Mouse (Mus musculus) forebrain, embryonic 11.5 days (tissue): Measurements from ENCODE around the gene Vps37b. TPM values are rescaled to one million over a fixed set of nuclear protein-coding genes. Genes with fewer than 3 reads are reported as not detected.

Experiments used
- ATAC-seq: fragments of 200-750 bp; cut with Nextera tagmentation; replicated peaks from 2 replicates; pipeline ENCODE4 v1.8.0; 2017; ENCODE audit warnings: moderate TSS enrichment; ENCODE audit not compliant: low FRiP score
- DNase-seq: peaks from one replicate; pipeline ENCODE4 v3.0.0-alpha.2; 2017; ENCODE audit warnings: low spot score
- H3K27ac ChIP-seq: fragments of 300-500 bp; sonication (generic); 2 replicates; pipeline ENCODE4 v1.5.1; 2014; ENCODE audit warnings: low read depth, low read length
- H3K27me3 ChIP-seq: fragments of 300-500 bp; sonication (generic); 2 replicates; pipeline ENCODE4 v1.6.1; 2014; ENCODE audit warnings: mild to moderate bottlenecking, low read length, mixed read lengths; ENCODE audit not compliant: control insufficient read depth, insufficient read depth
- H3K36me3 ChIP-seq: fragments of 300-500 bp; sonication (generic); 2 replicates; pipeline ENCODE4 v1.6.1; 2014; ENCODE audit warnings: mild to moderate bottlenecking, low read length, moderate library complexity, mixed read lengths; ENCODE audit not compliant: control insufficient read depth, insufficient read depth
- H3K4me1 ChIP-seq: fragments of 300-500 bp; sonication (generic); replicated peaks from 2 replicates; pipeline ENCODE4 v1.6.1; 2014; ENCODE audit warnings: low read length, mixed read lengths; ENCODE audit not compliant: control insufficient read depth, insufficient read depth
- H3K4me2 ChIP-seq: fragments of 300-500 bp; sonication (generic); 2 replicates; pipeline ENCODE4 v1.6.1; 2014; ENCODE audit warnings: low read depth, mild to moderate bottlenecking, low read length, moderate library complexity, mixed read lengths; ENCODE audit not compliant: severe bottlenecking
- H3K4me3 ChIP-seq: fragments of 300-500 bp; sonication (generic); 2 replicates; pipeline ENCODE4 v1.5.1; 2014; ENCODE audit warnings: low read depth, low read length
- H3K9ac ChIP-seq: fragments of 300-500 bp; sonication (generic); 2 replicates; pipeline ENCODE4 v1.6.1; 2014; ENCODE audit warnings: low read length
- H3K9me3 ChIP-seq: fragments of 300-500 bp; sonication (generic); 2 replicates; pipeline ENCODE4 v1.6.1; 2016; ENCODE audit warnings: low read length, mixed read lengths; ENCODE audit not compliant: control insufficient read depth
- WGBS: fragments of 180-500 bp; shearing (Covaris S2); extraction: QIAGEN DNeasy Blood & Tissue Kit; methylation state at CpG from one replicate; pipeline ENCODE4 v1.1.7; 2014; 5-methylcytosine and 5-hydroxymethylcytosine counted together
- polyA plus RNA-seq: library from polyadenylated mRNA; unstranded; fragments of >200 nt; fragmentation: Nextera tagmentation; extraction: Ambion mirVana; gene quantifications from 2 replicates; pipeline ENCODE4 v1.2.1, GENCODE M21; 2014

Vps37b gene
- polyA plus RNA-seq, 1 experiment from 2014 or later = 60.2 TPM

DNA sequence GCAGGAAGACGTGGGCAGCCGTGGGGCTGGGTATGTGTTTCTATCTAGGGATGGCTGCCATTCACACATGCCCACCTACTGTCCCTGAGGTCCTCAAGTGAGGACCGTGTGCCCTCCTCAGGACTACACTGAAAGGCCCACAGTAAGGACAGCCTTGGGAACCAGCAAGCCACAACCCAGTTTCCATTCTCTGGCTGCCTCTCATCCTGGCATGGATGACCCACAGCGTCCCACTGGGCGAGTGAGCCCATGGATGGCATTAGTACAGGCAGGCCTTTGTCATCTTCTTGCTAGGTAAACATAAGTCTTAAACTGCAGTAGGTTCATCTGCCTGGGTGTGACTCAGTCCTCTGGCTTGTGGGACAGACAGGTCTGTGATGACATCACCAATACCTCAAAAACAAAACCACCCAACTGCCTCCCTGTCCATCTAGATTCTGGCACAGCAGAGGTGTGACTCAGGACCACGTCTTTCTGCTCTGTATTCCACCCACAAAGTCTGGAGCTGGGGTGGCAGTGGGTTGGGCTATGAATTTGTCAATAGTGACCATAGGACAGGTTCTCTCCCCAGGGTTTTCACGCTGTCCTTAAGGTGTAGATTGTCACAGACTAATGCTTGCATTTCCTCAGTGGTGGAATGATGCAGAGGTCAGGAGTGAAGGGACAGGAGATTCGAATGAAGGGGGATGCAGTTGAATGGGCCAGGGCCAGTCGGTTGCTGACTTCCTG lies 51.4 kb downstream of the Vps37b start:
- Histone ChIP-seq H3K9ac (no peak overlapping the region), H3K27me3 (no peaks in the 10 kb centered on the region), H3K4me3 (no peak overlapping the region), H3K9me3 (no peaks in the 10 kb centered on the region), H3K27ac (no peak overlapping the region), H3K4me1 (0 out of 2 replicates have a peak, but pooled peaks cover 4% of the 10 kb centered on the region), H3K4me2 (no peak overlapping the region), H3K36me3 (no peaks in the 10 kb centered on the region)
- DNase-seq (no peak), ATAC-seq (no peak)
- WGBS = 85% methylated on average over 9 of the region's 9 CpGs

DNA sequence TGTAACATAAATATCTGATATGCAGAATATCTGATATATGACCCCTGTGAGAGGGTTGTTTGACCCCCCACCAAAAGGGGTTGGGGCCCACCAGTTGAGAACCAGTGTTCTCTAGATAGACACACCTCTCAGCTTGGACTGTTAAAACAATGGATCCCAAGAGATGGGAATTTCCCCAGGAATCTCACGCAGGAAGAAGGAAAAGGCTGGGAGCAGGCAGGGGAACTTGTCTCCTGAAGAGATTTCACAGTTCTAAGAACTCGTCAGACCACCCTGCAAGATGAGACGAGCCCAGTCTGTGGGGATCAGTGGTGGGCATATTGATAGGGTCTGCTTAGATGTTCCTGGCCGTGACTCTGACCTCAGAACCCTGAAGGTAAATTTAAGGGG lies 52.1 kb downstream of the Vps37b start:
- ATAC-seq (no peak), DNase-seq (no peak)
- no peaks in the 10 kb centered on the region for H3K9me3 ChIP-seq
- no peaks in the 10 kb centered on the region for H3K36me3 ChIP-seq
- no peak overlapping the region for H3K4me3 ChIP-seq
- WGBS = 64% methylated on average over 4 of the region's 4 CpGs
- no peak overlapping the region for H3K4me2 ChIP-seq
- H3K27me3 ChIP-seq = no peaks in the 10 kb centered on the region
- no peak overlapping the region for H3K9ac ChIP-seq
- 0 out of 2 replicates have a peak, but pooled peaks cover 4% of the 10 kb centered on the region for H3K4me1 ChIP-seq
- H3K27ac ChIP-seq = no peak overlapping the region

DNA sequence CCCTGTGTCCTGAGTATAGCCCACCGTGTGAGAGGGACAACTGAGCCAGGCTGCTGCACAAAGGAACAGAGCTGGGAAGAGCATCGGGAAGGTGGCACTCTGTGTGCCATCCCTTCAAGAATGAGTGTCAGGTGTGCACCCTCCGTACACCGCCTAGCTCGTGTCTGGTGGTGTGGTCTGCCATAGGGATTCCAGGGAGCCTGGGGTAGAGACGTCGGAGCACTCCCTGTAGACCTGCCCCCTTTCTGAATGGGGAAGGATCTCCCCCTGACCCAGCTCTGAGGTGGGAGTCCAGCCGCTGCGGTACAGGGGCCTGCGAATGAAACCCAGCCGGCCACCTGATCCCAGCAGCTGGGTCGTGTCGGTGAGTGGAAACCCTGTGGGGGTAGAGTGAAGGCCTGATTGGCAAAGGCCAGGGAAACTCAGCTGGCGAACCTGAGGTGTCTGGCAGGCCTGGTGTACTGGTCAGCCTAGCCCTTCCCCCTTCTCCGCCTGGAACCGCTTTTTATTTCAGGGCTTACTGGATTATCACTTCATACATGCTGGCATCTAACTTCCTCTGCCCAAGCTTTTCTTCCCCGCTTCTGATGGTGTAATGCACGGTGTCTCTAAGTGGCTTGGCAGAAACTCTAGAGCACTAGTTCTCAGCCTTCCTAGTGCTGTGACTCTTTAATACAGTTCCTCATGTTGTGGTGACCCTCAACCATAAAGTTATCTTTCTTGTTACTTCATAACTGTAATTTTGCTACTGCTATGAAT lies 52.7 kb downstream of the Vps37b start:
- peaks cover 4% of the 10 kb centered on the region; the same call in 1 of the 2 replicates for H3K4me1 ChIP-seq
- ATAC-seq (no peak), DNase-seq (no peak)
- no peaks in the 10 kb centered on the region for H3K9me3 ChIP-seq
- no peak overlapping the region for H3K27ac ChIP-seq
- no peak overlapping the region for H3K4me3 ChIP-seq
- H3K4me2 ChIP-seq = no peak overlapping the region
- H3K36me3 ChIP-seq = no peaks in the 10 kb centered on the region
- no peak overlapping the region for H3K9ac ChIP-seq
- WGBS = 81% methylated on average over 18 of the region's 18 CpGs
- no peaks in the 10 kb centered on the region; the same call in 1 of the 2 replicates for H3K27me3 ChIP-seq

DNA sequence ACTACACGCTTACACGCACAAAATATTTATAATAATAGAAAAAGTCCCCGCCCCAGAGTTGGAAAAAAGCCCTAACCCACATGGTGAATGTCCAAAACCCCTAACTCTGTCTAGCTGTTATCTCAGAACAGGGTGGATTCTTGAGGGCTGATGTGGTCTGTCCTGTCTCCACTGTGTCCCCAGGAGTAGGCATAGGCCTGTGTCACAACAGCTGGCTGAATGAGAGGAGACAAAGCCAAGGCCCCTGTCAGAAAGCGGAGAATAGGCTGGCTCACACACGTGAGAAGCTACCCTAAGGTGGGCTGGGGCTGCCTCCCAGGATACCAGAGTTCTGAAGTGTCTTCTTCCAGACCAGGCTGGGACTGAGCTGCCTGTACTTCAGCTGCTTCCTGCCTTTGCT lies 53.9 kb downstream of the Vps37b start:
- H3K4me1 ChIP-seq = peaks cover 6% of the 10 kb centered on the region; the same call in 1 of the 2 replicates
- no peak overlapping the region for H3K4me3 ChIP-seq
- no peak overlapping the region for H3K27ac ChIP-seq
- no peaks in the 10 kb centered on the region for H3K36me3 ChIP-seq
- peaks cover 1% of the 10 kb centered on the region; the same call in 1 of the 2 replicates for H3K27me3 ChIP-seq
- H3K9me3 ChIP-seq = no peaks in the 10 kb centered on the region
- DNase-seq (no peak), ATAC-seq (no peak)
- 80% methylated on average over 5 of the region's 5 CpGs for WGBS
- no peak overlapping the region for H3K9ac ChIP-seq
- H3K4me2 ChIP-seq = no peak overlapping the region

GRCm38 (mm10) chr5:123977231-123977630 lies 54.8 kb downstream of the Vps37b start:
- WGBS = 42% methylated on average over 3 of the region's 3 CpGs
- Histone ChIP-seq H3K9ac (no peak overlapping the region), H3K4me1 (peaks cover 6% of the 10 kb centered on the region; the same call in 1 of the 2 replicates), H3K4me2 (no peak overlapping the region), H3K27me3 (peaks cover 2% of the 10 kb centered on the region; the same call in 1 of the 2 replicates), H3K4me3 (no peak overlapping the region), H3K36me3 (no peaks in the 10 kb centered on the region), H3K27ac (no peak overlapping the region), H3K9me3 (no peaks in the 10 kb centered on the region)
- ATAC-seq (no peak), DNase-seq (no peak)

DNA sequence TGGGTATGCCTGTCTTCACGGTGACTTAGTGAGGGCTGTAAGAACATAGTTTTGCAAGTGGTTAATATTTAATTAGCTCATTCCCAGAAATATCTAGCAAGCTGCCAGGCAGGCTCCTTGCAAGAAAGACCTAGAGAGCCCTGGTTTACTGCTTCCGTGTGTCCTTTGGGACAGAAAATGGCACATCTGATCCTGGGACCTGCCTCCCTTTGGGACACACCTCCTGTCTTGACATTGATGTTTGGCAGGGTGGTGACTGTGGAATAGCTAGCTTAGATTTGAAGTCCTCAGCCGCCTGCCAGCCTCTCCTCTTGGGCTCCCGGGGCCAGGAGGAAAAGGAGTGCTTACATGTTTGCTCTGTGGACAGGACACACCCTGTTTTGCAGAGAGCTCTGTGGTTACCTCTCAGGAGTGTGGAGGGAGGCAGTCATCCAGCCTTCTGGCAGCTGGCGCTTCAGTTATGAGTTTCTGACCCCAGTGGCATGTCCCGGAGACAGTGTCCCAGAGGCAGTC lies 56.3 kb downstream of the Vps37b start:
- H3K9me3 ChIP-seq = no peaks in the 10 kb centered on the region
- H3K9ac ChIP-seq = no peak overlapping the region
- H3K36me3 ChIP-seq = no peaks in the 10 kb centered on the region
- DNase-seq (no peak), ATAC-seq (no peak)
- H3K27ac ChIP-seq = no peak overlapping the region
- H3K4me3 ChIP-seq = no peak overlapping the region
- H3K4me2 ChIP-seq = no peak overlapping the region
- peaks cover 6% of the 10 kb centered on the region; the same call in 1 of the 2 replicates for H3K4me1 ChIP-seq
- H3K27me3 ChIP-seq = peaks cover 2% of the 10 kb centered on the region; the same call in 1 of the 2 replicates
- WGBS = 80% methylated on average over 6 of the region's 6 CpGs

DNA sequence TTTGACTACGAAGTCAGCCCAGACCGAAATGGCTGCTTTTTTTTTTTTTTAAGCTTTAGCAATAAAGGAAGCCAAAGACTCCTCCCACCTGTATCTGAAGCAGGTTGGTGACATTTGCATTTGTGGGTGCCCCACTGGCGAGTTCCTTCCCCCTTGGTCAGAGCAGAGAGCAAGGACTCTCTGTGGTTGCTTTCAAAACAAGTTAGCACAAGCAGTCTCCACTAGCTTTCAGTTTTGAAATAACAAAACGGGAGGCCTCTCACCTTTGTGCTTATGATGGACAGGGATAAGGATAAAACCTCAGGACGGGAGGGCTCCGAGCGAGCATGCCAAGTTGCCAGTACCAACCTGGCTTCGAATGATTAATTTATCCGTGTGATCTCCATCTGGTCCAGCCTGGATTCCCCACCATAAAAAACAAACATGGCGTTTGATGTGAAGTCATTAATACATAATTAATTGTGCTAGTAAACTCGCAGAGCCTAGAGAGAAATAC lies 57.4 kb downstream of the Vps37b start:
- Histone ChIP-seq H3K4me1 (peaks cover 6% of the 10 kb centered on the region; the same call in 1 of the 2 replicates), H3K9ac (no peak overlapping the region), H3K4me3 (peak overlapping the region; percentile 77), H3K27me3 (peaks cover 2% of the 10 kb centered on the region; the same call in 1 of the 2 replicates), H3K27ac (no peak overlapping the region), H3K36me3 (no peaks in the 10 kb centered on the region), H3K4me2 (peak overlapping the region; percentile 97), H3K9me3 (no peaks in the 10 kb centered on the region)
- no peak for DNase-seq
- no peak for ATAC-seq
- WGBS = 36% methylated on average over 11 of the region's 11 CpGs

DNA sequence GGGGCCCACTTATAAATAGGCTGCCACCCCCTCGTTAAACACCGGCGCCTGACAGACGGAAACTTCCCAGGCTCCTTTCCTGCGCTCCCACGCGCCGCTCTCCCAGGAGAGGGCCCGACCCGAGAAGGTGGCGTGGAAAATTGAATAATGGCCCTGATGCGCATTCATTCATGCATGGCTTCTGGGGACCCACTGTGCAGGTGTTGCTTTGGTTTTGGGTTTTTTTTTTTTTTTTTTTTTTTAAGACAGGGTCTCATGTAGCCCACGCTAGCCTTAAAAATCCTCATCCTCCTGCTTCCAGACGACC lies 57.9 kb downstream of the Vps37b start:
- DNase-seq (no peak), ATAC-seq (no peak)
- H3K4me3 ChIP-seq = peak overlapping the region; percentile 77
- no peaks in the 10 kb centered on the region for H3K9me3 ChIP-seq
- no peaks in the 10 kb centered on the region for H3K36me3 ChIP-seq
- H3K4me2 ChIP-seq = peak overlapping the region; percentile 97
- peak overlapping the region; percentile 72 for H3K9ac ChIP-seq
- H3K27me3 ChIP-seq = peaks cover 2% of the 10 kb centered on the region; the same call in 1 of the 2 replicates
- no peak overlapping the region for H3K27ac ChIP-seq
- peaks cover 6% of the 10 kb centered on the region; the same call in 1 of the 2 replicates for H3K4me1 ChIP-seq
- WGBS = under 1% methylated on average over 14 of the region's 14 CpGs
